Mouse (Mus musculus) ovary, adult 18-20 months (tissue): ENCODE results near the gene 4930426L09Rik.
"Not testable (repeated sequence)": the region's sequence is repeated elsewhere in the genome, so short reads cannot be mapped to it uniquely, and the experiment has no call there.

Experiments
- DNase-seq: peaks from one replicate; pipeline ENCODE4 v3.0.0; 2022; ENCODE audit warnings: low spot score, mixed read lengths

4930426L09Rik gene

DNA sequence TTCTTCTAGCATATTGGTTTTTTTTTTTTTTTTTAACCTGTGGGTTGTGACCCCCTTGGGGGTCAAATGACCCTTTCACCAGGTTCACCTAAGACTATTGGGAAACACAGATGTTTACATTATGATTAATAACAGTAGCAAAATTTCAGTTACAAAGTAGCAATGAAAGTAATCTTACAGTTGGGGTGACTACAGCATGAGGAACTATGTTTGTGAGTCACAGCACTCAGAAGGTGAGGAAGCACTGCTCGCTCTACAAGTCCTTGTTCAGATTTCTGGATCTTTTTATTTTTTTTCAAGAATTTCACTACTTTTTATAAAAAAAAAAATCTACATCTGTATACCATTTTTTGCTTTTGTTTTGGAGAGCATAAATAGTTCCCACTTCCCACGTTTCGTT, 26.6 kb upstream of the 4930426L09Rik start:
- no peak for DNase-seq

DNA sequence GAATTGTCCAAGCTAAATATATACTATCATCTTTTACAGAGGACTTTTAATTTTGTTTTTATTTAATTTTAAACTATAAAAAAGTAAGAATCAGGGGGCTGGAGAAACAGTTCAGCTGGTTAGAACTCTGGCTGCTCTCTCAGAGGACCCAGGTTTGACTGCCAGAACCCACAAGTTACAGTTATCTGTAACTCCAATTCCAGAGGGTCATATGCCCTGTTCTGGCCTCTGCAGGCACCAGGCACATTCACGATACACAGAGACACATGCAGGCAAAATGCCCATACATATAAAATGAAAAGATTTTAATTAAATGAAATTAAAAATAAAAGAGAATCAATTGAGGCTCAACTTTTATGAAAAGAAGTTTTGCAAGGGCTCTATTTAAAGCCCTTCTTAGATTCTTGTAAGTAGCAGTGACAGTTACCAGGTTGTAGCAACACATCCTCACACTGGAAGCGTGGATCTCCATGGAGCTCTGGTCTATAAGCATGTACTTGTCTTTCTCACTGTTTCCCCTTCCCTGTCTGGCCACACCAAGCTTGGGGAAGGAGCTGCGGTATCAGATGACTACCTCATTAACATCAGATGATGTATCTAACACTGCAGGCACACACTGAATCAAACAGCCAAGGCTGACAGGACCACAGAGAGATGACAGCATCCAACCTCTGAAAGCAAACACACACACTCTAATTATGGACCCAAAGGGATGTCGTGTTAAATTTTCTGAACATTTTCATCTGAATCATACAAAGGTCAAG, 23.1 kb upstream of the 4930426L09Rik start:
- no peak for DNase-seq

DNA sequence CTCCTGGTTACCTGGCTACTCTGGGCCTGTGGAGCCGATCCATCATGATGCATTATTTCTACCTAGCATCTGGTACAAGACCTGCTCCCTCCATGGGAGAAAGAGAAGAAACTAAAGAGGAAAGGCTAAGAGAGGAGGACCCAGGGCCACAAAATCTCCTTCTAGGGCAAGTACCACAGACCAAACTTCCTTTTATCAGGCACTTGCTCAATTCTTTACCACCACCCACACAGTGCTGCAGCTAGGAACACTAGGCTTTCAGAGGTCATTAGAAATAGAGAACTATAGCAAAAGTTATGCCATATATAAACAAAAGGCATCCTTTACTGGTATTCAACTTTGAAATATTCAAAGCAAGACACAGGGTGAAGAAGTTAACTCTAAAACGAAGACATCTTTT, 22.0 kb upstream of the 4930426L09Rik start:
- no peak for DNase-seq

DNA sequence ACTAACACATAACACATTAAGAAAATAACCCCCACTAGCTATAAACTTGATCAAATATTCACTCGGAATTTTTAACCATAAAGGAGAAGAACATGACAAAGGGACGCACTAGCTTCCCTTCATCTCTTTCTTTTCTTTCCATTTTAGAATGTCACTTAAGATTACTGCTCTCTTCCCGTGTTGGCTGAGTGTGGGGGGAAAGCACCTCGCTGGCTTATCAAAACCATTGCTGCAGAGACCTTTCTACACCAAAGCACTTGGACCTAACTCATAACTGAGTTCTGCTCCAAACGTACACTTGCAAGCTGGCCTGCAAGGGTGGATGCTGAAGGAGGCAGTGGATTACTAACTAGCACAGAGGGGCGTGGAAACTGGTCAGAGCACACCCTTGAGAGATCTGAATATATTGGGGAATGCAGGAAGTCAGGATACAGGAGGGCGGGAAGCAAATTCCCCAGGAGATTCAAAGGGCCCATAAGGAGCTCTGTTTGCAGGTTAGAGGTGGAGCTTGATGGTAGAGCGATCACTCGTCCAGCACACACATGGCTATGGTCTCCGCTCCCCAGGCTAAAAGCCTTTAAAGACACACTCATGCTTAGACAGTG, 20.8 kb upstream of the 4930426L09Rik start:
- no peak for DNase-seq

DNA sequence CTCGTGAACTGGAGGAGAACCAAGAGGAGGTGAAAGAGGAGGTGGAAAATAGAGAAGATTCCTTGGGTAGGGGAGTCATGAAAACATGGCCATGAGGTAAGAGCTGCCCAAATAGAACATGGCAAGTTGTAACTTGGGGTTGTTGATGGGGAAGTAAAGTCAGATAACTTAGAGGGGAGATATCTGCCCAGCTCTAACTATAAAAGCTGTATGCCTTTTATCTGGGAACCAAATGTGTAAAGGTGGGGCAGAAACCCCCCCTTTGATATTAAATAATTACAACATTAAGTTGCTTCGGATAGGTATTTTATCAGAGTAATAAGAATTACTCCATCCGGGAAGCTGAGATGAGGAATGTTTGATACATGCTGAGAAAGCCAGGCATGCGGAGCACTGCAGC, 19.1 kb upstream of the 4930426L09Rik start:
- DNase-seq, result no peak

DNA sequence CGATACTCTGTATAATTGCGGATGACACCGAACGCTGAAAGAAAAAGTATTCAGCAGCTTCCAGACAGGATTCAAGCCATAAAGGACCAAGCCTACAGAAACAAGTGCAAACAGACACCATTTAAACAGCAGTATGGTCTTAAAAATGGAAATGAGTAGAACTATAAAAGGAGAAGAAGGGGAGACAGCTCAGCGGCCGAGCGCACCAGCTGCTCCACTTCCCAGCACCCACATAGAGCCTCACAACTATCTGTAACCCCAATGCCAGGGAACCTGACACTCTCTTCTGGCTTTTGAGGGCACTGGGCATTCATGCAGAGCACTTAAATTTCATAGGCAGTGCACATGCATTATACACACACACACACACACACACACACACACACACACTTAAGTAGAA, 18.5 kb upstream of the 4930426L09Rik start:
- DNase-seq, result no peak

DNA sequence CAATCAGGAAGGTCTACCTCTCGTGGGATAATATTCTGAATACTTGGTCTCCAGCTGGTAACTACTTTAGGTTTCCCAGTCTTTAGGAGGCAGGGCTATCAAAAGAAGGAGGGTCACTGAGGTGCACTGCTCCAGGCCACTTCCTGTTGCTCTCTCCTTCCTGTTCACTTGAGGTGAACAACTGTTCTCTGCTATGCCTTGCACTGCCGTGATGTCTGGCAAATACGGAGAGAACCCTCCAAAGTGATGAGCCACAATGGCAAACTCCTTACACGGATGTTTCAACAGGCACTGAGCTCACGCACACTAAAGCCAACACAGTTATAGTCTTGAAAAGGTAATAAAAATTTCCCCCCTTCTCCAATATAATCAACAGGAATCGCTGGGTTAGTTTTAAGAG, 15.6 kb upstream of the 4930426L09Rik start:
- DNase-seq, result no peak

DNA sequence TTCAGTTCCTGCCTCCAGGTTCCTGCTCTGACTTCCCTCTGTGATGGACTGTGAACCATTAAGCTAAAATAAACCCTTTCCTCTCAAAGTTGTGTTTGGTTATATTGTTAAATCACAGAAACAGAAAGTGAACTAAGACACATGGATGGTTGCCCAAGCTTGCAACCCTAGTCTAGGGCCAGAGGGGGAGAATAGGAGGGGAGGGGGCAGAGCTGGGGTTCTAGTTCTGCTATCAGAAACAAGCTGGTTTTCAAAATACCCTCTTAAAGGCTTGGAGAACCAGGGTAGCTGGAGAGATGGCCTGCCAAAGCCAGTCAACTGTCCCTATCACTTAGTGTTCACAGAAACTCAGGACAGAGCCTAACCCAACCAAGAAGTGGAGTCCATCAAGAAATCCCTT, 14.6 kb upstream of the 4930426L09Rik start:
- no peak for DNase-seq

DNA sequence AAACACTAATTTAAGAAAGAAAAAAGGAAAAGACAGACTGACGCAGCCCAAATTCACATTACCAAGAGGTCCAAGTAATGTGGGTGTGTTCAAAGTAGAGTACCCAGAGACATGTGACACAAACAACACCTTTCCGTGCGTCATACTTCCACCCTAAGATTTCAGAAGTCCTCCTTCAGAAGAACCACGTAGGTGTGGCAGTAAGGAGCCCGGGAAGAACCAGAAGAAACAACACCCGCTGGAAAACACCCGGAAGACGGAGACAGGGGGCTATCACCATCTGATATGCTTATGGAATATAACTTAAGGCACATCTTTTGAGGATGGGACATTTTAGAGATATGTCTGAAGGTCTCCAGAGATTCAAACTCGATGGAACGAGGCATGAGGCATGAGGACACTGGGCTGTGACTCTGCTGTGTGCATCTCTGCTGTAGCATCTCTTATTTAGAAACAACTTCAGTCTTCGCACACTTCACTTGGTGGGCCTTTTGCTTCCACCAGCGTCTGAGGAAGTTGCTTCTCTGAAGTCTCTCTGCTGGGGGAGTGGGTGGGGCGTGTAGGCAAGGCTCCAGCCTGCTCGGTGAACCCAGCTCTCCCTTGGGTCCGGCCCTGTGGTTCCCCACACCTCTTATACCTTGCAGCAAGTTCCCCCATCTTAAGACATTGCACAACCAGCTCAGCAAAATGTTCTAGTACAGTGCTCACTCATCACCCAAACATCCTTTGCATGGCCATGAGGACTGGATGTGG, 13.9 kb upstream of the 4930426L09Rik start:
- no peak for DNase-seq

DNA sequence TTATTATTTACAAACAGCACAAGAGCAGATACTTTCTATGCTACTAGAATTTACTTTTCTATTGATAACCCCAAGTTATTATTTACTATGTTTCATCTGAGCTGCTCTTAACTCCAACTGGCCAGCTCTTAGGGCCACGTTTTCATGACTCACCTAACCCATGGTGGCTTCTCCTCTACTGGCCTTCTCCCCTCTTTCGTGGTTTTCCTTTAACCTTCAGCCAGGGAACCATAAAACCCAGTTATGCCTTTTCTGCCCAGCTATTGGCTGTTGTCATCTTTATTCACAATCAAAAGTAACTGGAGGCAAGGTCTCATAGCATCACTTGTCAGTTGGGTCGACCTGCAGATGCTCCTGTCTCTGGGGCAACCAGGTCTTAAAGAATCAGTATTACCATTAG, 12.6 kb upstream of the 4930426L09Rik start:
- DNase-seq, result no peak

DNA sequence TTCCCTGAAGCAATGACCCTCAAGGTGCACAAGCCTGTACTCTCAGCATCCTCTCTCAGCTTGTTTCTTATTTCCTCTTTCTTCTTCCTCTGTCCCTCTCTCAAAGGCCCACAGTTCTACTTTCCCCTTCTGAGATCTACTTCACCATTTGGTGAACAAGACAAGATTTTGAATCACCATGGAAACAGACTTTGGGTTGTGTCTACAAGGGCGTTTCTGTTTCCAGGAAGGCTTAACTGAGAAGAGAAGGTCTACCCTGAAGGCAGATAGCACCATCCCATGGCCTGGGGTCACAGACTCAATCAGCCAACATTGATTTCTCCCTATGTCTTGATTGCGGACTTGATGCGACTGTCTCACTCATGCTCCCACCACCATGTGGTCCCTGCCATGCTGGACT, 9.3 kb upstream of the 4930426L09Rik start:
- DNase-seq, result no peak

DNA sequence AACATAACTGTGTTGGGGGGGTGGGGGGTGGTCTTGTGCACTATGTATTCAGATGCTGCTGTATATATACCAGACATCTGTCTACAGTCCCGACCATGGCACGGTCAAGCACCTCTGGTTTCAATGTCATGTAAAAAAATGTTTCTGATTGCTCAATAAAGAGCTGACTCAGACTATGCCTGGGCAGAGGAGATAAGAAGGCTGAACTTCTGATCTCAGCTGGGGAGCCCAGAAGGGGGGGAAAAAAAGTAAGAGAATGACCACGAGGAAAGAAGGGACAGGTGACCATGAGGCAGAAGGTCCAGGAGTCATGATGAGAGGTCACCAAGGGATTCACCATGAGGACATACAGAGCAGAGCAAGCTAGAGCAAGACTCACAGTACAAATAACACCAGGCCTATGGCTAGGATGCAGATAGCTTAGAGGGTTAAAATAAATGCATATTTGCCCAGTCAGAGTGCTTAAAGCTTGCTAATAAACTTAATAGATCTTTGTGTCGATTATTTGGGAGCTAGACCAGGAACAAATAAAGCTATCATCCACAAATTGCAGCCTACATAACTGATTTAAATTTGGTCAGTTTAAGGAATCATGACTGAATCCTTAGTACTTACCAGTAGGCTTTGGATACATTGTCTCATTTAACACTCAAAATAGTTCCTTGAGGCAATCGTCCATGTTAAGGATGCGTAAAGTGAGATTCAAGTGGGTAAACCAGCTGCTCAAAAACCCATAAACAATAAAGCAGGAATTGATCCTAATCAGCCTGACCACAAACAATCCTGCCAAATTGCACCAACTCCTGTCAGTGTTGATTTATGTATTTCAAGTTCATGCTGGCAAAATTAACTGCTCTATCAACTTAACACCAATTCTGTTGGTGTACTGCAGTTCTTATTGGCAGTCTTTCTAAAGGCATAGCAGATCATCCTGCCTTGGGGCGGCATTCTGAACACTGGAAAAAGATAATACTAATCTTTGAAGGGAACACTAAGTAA, 5.3 kb upstream of the 4930426L09Rik start:
- no peak for DNase-seq

DNA sequence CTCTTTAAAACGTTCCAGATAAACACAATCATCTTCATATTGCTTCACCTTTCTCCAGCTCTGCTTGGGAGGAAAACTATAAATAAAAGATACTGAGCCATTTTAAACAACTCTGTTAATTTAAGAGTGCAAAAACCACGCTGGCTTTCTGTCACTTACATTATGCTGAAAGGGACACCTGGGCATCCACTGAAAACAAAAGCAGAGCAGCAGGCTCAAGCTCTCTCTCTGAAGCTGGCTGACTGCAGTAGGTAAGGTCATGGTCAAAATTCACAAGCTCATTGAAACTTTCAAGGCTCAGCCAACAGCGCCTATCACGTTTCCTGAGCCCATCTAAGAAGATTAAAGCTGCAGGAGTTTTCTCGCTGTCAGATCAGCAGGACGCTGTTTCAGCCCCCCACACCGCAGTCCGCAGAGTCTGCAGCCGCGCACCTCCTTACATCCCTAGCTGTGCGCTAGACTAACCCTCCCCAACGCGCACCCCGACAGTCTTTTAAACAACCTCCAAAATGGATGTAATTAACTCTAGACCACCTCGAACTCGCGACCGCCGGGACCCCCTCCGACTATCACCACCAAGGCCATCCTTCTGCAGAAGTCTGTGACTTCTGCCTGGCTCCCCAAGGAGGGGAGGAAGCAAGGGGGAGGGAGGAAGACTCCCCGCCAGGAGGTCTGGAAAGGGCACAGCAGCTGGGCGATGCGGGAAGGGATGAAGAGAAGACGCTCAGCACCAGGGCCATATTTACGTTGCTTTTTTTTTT, 1.5 kb upstream of the 4930426L09Rik start:
- peak; percentile 20 for DNase-seq

DNA sequence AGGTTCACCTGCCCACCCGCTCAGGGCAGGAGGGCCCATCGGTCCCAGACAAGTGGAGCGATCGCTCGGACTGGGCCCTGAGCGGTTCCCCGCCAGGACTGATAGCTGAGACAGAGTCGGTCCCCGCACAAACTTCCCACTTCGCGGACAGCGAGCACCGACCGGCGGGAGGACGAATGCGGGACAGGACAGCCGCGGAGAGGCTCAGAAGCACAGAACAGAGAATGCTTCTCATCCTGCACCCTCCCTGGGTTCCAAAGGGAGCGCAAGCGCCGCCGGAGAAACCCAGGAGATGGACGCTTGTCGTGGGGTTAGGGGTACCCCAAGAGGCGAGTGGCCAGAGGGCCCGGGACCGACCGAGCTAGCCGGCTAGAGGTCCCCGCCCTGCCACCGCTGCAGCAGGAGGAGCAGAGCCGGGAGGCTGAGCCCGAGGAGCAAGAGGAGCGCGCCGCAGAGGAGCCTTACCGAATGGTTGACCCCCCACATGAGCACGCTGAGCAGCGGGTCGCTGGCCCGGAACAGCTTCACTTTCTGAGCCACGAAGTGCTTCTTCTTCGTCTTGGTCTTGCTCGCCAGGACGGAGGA, 664 bp upstream of the 4930426L09Rik start:
- peak; percentile 8 for DNase-seq

DNA sequence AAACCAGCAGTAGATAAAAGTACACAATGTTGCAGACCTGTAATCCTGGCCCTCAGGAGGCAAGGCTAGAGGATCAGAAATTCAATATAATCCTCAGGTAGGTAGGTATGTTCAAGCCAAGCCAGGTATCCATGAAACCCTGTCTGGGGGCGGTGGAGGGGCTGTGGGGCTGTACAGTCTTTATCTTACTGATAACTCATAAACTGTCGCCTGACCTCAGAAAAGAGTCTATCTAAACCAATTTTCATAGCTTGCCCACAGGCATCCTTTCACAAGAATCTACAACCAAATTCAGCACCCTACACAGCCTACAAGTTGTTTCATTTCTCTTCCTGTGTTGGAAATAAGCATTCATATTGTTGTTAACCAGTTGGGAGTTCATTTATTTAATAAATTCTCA, 1.3 kb downstream of the 4930426L09Rik start:
- DNase-seq, result no peak

DNA sequence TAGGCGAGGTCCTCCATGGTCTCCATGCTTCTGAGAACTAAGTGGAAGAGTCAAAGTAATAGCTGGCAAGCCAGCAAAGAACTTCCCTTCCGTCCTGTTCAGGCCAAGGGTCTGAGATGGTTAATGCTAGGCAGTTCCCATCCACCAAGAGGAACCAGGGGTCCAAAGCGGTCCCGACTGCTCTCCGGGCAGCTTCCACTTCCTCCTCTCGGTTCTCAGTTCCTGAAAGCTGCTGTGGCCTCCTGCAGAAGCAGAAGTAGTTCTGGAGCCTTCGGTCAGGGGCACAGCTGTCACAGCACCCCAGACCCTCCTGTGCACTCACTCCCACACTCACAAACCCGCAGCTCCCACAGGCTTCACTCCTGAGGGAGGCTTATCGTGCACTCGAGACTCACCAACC, 6.7 kb downstream of the 4930426L09Rik start:
- DNase-seq, result peak; percentile 16

DNA sequence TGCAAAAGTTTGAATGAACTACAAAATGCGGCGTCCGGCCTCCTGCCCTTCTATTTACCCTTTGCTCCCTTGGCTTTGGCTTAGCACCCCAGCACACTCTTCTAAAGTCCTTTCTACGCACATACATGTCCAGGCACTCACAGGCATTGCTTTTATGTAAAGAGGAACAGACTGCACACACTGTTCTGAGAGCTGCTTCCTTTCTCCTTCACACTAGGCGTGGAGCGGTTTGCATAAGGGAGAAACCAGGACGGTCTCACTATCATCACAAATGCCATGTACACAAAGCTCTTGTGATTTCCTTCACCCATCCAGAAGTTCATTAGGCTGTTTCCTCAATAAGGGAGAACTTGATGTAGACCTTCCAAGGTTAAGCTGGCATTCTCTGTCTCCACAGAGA, 8.0 kb downstream of the 4930426L09Rik start:
- no peak for DNase-seq

DNA sequence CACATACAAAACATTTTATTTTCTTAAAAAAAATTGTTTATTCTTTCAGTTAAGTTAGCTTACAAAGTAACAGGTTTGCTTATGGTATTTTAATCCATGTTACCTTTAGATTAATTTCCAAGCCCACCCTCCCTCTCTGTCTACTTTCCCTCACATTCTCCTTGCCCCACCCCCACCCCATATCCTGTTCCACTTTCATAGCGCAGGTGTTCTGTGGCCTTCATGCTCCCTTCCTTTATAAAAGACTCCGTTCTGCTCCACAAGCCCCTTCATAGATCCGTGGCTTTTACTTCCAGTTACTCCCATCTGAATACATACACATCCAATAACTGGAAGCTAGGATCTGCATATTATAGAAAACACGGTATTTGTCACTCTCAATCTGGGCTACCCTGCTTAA, 9.4 kb downstream of the 4930426L09Rik start:
- no peak for DNase-seq

DNA sequence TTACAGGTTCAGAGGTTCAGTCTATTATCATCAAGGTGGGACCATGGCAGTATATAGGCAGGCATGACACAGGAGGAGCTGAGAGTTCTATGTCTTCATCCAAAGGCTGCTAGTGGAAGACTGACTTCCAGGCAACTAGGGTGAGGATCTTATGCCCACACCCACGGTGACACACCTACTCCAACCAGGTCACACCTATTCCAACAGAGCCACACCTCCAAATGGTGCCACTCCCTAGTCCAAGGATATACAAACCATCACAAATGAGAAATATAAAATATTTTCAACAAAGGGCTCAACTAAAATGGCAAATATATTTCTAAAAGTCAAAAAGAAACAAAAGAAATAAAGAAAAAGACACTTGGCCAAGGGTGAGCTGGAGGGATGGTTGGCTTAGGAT, 12.4 kb downstream of the 4930426L09Rik start:
- DNase-seq, result not testable (repeated sequence)

DNA sequence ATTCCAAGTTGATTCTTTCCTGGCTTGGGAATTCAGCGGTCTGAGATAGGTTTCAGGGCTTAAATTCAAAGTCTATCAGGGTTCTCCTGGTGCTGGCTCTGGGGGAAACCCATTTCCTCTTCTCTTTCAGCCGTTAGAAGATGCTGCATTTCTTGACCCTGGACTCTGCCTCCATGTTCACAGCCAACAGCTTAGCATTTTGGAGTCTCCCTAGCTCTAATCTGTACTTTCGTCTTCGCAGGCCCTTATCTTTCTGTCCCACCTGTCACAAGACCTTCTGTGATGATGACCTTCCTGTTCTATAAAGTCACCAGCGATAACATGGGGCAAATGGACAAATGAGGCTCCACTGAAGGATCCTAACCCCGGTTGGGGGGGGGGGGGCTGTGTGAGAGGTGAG, 13.3 kb downstream of the 4930426L09Rik start:
- no peak for DNase-seq

DNA sequence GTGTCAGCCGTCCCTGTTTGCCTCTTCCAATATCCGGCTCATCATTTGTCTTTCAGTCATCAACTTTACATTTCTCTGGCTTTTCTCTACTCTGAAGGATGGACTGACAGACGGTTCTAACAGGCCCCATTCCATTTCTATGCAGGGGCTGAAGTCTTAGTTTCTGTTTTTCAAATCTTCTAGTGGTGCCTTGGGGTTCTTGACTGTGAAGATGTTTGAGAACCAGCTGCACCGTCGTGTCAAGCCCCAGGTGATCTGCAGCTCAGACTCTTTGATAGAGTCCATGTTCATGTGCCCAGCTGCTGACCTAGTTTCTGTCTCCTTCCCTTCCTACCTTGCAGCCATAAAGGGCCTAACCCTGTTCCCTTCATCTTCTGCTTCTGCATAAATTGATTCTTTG, 18.2 kb downstream of the 4930426L09Rik start:
- no peak for DNase-seq
